25 mouse cellular contexts compared by ENCODE assay signal in the genomic region with DNA sequence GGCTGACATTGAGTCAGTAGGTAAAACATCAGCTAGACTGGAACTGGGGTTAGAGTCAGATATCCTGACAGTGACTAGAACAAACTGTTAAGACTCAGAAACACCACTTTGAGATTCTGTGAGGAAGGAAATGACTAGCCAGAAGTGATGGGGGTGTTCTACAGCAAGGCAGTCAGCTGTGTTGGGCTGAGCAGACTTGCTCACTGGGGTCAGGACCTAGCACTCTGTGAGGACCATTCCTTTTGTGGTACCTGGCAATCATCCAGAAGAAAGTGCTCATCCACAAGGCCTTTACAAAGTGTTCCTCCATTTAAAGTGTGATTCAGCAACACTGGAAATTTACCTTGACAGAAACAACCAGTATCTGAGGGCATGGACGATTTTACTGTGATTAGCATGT. TPM values are rescaled to one million over a fixed set of nuclear protein-coding genes. Genes with fewer than 3 reads are reported as not detected.
DNase-seq lines count a peak whose midpoint lies in the region; ATAC-seq and TF ChIP-seq lines count a peak whose summit lies in the region.
"Had no signal": no experiment of that assay in that cellular context is flagged by ENCODE, and none has a peak within 500 bp of the region (broad histone marks: within the 10 kb centered on the region; RNA-seq: fewer than 3 reads in every experiment).

No protein-coding gene starts in this region.

- CTCF ChIA-PET in Patski (lab: Charles Lee) = no interaction called here

- no peaks in the 10 kb centered on the region for H3K36me3 ChIP-seq in heart, embryonic 11.5 days (ENCODE audit: control insufficient read depth, insufficient read depth, low read length)
- H3K36me3 ChIP-seq: forebrain, embryonic 10.5 days; forebrain, embryonic 15.5 days; G1E; heart, embryonic 12.5 days had no signal

- in situ Hi-C loops in Patski (cut with MboI; ENCODE audit: low pct_unique_long_range_greater_than_20kb) = loop anchor here (10.0 kb wide), 1 partner anchor 438 kb away; a partner anchor contains a TSS

- 68% methylated on average over 1 of the region's 1 CpGs for WGBS in heart, embryonic 11.5 days (ENCODE audit: insufficient replicate concordance)

- POLR2A ChIA-PET in Patski (lab: Charles Lee) = interaction anchor here (1.0 kb wide), 1 partner anchor 12 kb away, joined by 3 read pairs; no protein-coding TSS in a partner anchor

- H3K4me1 ChIP-seq in heart, embryonic 11.5 days (ENCODE audit: control insufficient read depth, insufficient read depth, low read length) = no peaks in the 10 kb centered on the region
- H3K4me1 ChIP-seq: forebrain, embryonic 15.5 days; heart, embryonic 12.5 days had no signal

- H3K9me3 ChIP-seq in heart, embryonic 11.5 days (replicated peaks; ENCODE audit: control insufficient read depth, low read length) = no peaks in the 10 kb centered on the region
- H3K9me3 ChIP-seq: forebrain, embryonic 10.5 days; forebrain, embryonic 15.5 days; G1E; heart, embryonic 12.5 days had no signal

- peaks cover 11% of the 10 kb centered on the region for H3K27me3 ChIP-seq in heart, embryonic 11.5 days (ENCODE audit: control insufficient read depth, insufficient read depth, low read length)
- no peaks in the 10 kb centered on the region for H3K27me3 ChIP-seq in Patski

- DNase-seq in heart, adult 11 months = peak; percentile 33
- DNase-seq in Patski (ENCODE audit: low read depth, low spot score) = no peak
- no peak for DNase-seq in urinary bladder, postnatal 25 days (ENCODE audit: low spot score)
- DNase-seq in lung, postnatal 36 days = no peak
- DNase-seq: adrenal gland, adult 2 months; adrenal gland, postnatal 25 days; B cell, adult 2 months; cerebellum, adult 11 months; cerebellum, adult 8-10 months; cerebellum, postnatal 25 days; gastrocnemius, postnatal 10 days; heart, adult 2 months; kidney, adult 18-20 months had no signal

- H3K4me3 ChIP-seq in heart, embryonic 11.5 days (ENCODE audit: low read depth, low read length) = no peak overlapping the region
- H3K4me3 ChIP-seq: erythroblast, embryonic 14.5 days; forebrain, embryonic 10.5 days; forebrain, embryonic 15.5 days; heart, adult 2 months; heart, embryonic 12.5 days had no signal

- H3K4me2 ChIP-seq in heart, embryonic 11.5 days = no peak overlapping the region
- H3K4me2 ChIP-seq: forebrain, embryonic 15.5 days; heart, embryonic 12.5 days had no signal

- no peak for ATAC-seq in heart, embryonic 11.5 days (replicated peaks; ENCODE audit: insufficient number of reproducible peaks, low FRiP score, low TSS enrichment)
- ATAC-seq in Patski = peak; percentile 62
- peak; percentile 51 for ATAC-seq in megakaryocyte, adult 5-6 weeks (ENCODE audit: poor library complexity, severe bottlenecking)
- ATAC-seq: activated CD4-positive, CD25-positive, alpha-beta regulatory T cell, adult 4 months; CD4-positive, CD25-positive, alpha-beta regulatory T cell, adult 4 months; forebrain, embryonic 15.5 days; hindbrain, postnatal 0 days had no signal

- no peak overlapping the region for H3K9ac ChIP-seq in heart, embryonic 11.5 days (ENCODE audit: low read depth, low read length)
- H3K9ac ChIP-seq: forebrain, embryonic 15.5 days; heart, embryonic 12.5 days had no signal

- TF ChIP-seq CTCF in Patski (IDR thresholded peaks at IDR 0.05) = no peak

- H3K27ac ChIP-seq in heart, embryonic 11.5 days (ENCODE audit: low read depth, low read length) = no peak overlapping the region
- H3K27ac ChIP-seq: forebrain, embryonic 10.5 days; forebrain, embryonic 15.5 days; heart, adult 2 months; hindbrain, postnatal 0 days had no signal

RNA-seq across cellular contexts. Expression of a gene that starts 5.9 kb away (rescaled TPM):
- polyA plus RNA-seq in heart, embryonic 11.5 days (2014; fragmentation: Nextera tagmentation; extraction: Ambion mirVana) = 0.17 TPM in 1 of 2 replicates, not detected in the other
- 0.13 TPM for polyA plus RNA-seq in Patski (2021)
- not detected in 2 replicates for total RNA-seq in megakaryocyte, adult 5-6 weeks (2015)
- not detected in 2 replicates for total RNA-seq in megakaryocyte, adult 5-6 weeks (2017)
- total RNA-seq: adrenal gland, adult 2 months; adrenal gland, postnatal 25 days; G1E; gastrocnemius, postnatal 10 days; gastrocnemius, postnatal 4 days had no signal
- polyA plus RNA-seq: activated CD4-positive, CD25-positive, alpha-beta regulatory T cell, adult 4 months; adrenal gland, adult 2 months; CD4-positive, CD25-positive, alpha-beta regulatory T cell, adult 4 months; erythroblast, embryonic 14.5 days; forebrain, embryonic 10.5 days; forebrain, embryonic 15.5 days; G1E; heart, embryonic 12.5 days; hindbrain, embryonic 11.5 days had no signal

RNA-seq across cellular contexts. Expression of a gene that starts 31.0 kb away (rescaled TPM):
- 0.93 and 1.1 TPM in 2 replicates for polyA plus RNA-seq in heart, embryonic 11.5 days (2014; fragmentation: Nextera tagmentation; extraction: Ambion mirVana)
- polyA plus RNA-seq in Patski (2021) = 0.21 TPM
- not detected in 2 replicates for total RNA-seq in megakaryocyte, adult 5-6 weeks (2015)
- total RNA-seq in megakaryocyte, adult 5-6 weeks (2017) = not detected in 2 replicates
- total RNA-seq: G1E had no signal
- polyA plus RNA-seq: CD4-positive, CD25-positive, alpha-beta regulatory T cell, adult 4 months; G1E had no signal
